Mouse (Mus musculus) WW6 (cell line): ENCODE data around the gene Tuba4a.

ENCODE experiments used
- DNase-seq: peaks from one replicate; pipeline ENCODE4 v3.0.0-alpha.2; 2013; ENCODE audit warnings: low read depth, low spot score

The Tuba4a gene

DNA sequence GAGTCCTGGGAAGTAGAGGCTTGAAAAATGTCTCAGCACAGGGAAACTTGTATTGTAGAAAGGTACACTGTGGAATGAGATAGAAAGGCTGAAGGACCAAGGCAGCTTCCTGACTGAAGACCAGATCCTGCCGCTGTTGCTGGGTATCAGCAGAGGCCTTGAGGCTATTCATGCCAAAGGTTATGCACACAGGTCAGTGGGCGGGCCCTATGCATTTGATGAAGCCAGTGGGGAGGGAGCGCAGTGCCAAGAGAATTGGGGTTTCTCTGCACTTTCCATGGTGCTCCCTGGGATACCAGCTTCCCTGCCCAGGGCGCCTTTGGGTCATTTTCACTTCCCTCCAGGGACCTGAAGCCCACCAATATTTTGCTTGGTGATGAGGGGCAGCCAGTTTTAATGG lies 7.1 kb downstream of the Tuba4a start:
- no peak for DNase-seq

DNA sequence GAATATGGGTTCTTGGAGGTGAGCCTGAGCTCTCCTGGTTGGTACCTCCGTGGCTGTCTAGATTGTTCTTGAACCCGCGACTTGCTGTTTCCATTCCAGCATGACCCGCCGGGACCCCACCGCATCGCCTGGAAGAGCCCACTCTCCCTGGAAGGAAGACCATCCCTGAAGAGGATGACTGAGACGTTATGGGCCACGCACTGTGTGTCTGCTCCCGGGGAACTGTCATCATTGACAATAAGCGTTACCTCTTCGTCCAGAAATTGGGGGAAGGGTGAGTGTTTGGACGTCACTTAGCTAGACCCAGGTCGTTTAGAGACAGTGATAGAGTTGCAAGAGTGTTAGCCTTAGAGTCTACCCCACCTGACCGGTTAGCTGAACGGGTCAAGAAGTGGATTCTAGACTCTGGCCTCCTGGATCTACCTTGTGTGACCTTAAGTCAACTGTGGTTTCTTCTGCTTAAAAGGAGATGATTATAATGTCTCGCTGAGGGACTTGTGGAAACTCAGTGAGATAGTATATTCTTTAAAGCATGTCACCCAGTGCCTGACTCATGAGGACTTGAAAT lies 8.4 kb downstream of the Tuba4a start:
- DNase-seq: no peak

DNA sequence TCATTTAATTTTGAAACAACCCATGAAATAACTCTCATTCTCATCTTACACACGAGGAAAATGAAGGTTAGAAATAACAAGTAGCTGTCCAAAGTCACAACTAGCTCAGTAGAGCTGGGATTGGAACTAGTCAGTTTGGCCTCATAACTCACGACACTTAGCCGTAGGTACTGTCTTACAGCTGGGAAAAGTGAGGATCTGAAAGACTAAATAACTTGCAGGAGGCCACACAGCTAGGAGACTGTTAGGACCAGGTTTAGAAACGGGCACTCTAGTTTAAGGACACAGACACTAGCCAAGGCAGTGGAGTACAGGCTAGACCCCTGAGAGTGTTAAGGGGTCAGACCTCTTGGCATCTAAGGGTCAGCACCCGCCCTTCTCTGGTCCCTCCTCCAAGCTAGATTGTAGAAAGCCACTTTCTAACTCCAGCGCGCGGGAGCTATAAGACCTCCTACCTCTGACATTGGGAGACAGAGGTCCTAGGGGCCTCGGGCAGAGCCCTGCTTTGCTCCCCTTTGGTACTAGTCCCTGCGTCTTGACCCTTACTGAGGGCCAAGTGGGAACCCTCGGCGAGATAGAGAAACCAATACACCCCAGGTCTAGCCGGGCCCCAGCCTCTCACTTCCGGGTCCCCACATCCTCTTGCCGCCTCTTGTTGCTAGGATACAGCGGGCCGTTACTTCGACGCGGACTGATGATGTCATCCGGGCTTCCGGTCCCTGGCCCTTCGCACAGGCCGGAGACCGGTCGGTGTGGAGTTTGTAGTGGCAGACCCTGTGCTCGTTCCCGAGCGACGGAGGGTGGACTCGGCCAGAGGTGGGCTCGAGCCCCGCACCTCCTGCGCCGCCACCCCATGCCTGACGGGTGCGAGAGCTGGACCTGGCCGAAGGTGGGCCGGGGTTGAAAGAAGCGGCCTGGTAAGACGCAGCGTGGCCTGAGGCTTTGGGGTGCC lies 9.3 kb downstream of the Tuba4a start, which contains the start of the genes Glb1l and Stk16:
Gene Glb1l (minus strand): TSS at position 678 of the 952 bp plus-strand sequence.
Gene Stk16 (plus strand): TSS at position 703 of the 952 bp plus-strand sequence.
- peak; percentile 84 for DNase-seq

DNA sequence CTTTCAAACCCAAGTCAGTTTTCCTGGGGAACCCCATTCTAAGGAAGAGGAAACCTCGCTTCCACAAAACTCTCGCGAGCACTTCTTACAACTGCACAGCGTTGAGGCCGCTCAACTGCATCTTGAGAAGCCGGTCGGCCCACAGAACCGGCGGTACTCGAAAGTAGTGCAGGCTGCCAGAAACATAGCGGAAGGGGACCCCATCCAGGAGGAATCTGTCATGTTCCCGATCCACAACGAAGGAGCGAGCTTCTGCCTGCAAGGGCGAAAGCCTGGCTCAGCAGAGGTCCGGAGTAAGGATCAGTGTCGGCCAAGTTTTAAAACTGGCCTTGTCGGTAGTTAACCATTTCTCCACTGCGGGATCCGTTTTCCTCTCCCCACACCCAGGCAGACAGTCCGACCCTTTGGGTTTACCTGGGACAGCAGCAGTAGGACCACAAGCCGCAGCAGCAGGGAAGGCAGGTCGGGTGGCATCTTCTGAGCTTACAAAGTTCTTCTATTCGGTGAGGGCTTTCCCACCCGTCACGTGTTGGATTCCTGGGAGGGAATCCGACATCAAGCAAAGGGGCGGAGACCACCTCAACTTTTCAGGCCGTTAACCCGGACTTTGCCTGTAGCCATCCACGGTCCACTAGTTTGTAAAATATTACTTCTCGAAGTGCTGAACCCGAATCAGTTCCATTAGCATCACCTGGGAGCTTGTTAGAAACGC lies 10.5 kb downstream of the Tuba4a start:
- DNase-seq: no peak

DNA sequence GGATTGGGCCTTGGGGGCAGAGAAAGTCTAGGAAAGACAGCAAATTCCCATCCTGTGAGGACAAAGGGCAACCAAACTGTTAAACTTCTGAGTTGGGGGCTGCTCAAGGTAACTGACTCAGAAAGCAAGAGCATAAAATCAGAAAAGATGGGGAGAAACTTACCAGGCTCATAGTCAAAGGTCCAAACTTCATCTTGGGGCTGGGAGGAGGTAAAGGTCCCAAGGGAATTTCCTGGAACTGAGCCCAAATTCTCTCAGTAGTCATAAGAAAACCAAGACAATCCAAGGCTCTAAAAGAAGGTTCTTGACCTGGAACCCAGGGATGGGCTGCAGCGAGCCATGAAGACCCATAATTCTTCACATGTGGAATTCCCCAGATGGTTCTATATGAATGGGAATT lies 18.4 kb downstream of the Tuba4a start:
- no peak for DNase-seq

- no peak for DNase-seq
Observed at GRCm38 (mm10) chr1:75192452-75192851, 27.2 kb downstream of the Tuba4a start.

DNA sequence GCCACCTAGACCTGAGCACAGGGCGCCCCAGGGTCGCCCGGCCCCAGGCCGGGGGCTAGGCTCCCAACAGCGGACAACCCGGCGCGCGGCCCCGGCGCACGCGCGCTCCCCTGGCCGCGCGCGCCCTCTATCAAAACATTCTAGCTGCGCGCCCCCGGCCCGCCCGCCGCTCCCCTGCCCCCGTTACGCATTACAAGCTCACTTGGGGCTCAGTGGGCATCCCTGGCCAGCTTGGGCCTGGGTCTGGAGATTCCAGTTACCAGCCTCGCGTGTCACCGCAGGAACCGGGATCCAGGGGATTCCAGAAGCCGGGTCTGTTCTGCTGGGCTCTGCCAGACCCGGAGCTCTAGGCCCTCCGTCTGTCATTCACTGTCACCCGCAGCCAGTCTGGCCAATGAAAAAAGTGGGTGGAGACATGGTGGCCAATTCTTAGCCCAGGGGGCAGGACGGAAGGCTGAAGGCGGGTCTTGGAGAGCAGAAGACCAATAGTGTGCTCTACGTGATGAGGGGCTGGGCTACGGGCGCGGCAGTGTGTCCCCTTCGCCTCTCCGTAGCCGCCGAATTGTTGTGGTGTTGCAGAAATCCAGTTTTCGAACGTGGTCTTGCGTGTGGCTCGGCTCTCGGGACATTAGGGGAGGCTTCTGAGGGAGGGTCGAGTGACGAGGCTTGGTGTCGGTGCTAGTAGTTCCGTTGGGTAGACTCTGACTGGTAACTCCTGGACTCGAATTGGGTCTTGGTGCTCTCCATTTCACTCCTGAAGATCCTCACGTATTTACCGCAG lies 27.9 kb downstream of the Tuba4a start, which contains the start of the genes Ankzf1 and Atg9a:
Gene Ankzf1 (plus strand): TSS at position 530 of the 781 bp plus-strand sequence.
Gene Atg9a (minus strand): TSS at position 575 of the 781 bp plus-strand sequence.
- DNase-seq: peak; percentile 95

- no peak for DNase-seq
Observed at GRCm38 (mm10) chr1:75191258-75191621, 28.4 kb downstream of the Tuba4a start.

GRCm38 (mm10) chr1:75190577-75190976 lies 29.1 kb downstream of the Tuba4a start:
- no peak for DNase-seq

GRCm38 (mm10) chr1:75187914-75188483 lies 31.7 kb downstream of the Tuba4a start:
- no peak for DNase-seq

DNA sequence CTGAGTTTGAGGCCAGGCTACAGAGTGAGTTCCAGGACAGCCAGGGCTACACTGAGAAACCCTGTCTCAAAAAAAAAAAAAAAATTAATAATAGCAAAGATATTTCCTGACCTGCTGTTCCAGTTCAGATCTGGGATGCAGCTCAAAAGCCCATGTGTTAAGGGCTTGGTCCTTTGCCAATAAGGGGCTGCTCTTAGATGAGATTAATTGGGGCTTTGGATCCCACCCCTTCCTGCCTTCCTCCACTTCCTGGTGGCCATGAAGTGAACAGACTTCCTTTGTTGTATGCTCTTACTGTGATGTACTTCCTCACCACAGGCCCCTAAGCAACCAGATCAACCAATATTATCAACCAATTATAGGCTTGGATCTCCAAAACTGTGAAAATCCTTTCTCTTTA lies 32.5 kb downstream of the Tuba4a start:
- no peak for DNase-seq

GRCm38 (mm10) chr1:75185495-75185894 lies 34.2 kb downstream of the Tuba4a start:
- DNase-seq: no peak

DNA sequence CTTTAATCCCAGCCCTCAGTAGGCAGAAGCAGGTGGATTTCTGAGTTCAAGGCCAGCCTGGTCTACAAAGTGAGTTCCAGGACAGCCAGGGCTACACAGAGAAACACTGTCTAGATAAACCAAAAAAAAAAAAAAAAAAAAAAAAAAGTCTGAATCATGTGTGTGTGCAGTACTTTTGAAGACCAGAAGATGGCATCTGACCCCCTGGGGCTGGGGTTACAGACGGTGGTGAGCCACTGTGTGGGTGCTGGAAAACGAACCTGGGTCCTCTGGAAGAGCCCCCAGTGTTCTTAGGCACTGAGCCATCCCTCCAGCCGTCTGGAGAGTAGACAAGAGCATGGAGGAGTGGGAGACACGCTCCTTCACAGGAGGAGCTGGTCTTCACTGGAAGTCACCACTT lies 37.5 kb downstream of the Tuba4a start:
- DNase-seq: no peak

- no peak for DNase-seq
Observed at GRCm38 (mm10) chr1:75181377-75181870, 38.2 kb downstream of the Tuba4a start.

DNA sequence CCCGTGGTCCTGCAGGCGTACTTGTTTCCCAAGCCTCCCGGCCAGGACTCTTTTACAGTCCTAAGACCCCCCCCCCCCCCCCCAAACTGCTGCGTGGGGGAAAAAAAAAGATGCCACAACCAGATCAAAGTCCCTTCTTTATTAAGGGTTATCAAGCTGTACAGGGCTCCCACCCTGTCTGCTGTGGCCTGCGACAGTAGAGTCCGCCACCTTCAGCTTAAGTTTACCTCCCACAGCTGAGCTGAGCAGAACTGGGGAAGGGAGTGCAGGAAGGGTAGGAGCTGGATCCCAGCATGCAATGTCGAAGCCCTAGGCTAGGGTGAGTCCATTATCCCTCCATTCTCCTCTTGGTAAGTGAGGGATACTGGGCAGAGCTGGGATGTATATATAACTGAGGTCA lies 38.9 kb downstream of the Tuba4a start:
- DNase-seq: no peak

- DNase-seq: peak; percentile 72
Observed at GRCm38 (mm10) chr1:75180105-75180590, 39.5 kb downstream of the Tuba4a start, which contains the start of gene Abcb6. TSS of gene Abcb6 (minus strand) at chr1:75180392.

DNA sequence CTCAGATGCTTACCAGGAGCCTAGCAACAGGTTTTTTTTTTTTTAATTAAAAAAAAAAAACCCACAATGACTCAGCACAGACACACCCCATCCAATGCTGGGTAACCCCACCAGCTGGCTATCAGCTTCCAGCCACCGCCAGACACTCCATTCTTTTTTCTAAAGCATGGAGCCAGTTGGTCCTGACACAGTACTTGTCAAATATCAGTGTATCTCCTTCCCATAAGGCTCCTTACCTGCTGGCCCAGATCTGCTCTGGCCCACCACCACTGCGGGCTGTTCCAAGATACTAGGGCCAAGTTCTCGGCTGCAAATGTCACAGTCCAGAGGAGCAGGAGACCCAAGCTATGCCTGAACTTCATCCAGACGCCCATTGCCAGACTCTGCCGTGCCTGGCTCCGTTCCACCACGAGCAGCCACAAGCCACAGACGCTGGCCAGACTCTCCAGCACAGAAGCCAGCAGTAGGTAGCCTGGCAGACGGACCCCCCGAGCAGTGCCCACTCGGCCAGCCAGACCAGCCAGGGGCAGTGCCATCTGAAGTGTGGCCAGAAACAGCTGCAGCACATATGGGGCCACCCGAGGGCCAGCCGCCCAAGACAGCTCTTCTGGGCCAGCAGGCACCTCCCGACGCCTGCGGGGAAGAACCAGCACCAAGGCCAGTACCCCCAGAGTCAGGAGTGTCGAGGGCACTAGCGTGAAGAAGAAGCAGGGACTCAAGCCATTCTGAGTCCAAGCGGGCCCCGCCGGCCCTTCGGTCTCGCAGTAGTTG lies 40.1 kb downstream of the Tuba4a start:
- no peak for DNase-seq

- DNase-seq: peak; percentile 90
Observed at GRCm38 (mm10) chr1:75168472-75169464, 50.9 kb downstream of the Tuba4a start, which contains the start of gene Zfand2b. TSS of gene Zfand2b (plus strand) at chr1:75168646.
